Mouse (Mus musculus) mouse trophoblast stem cell (cell line): ENCODE data around the gene Fam122c.

ENCODE experiments used
- in situ Hi-C, 2 experiments: fragments of 300-500 bp; cut with MseI, MboI; formaldehyde crosslinking; loops; 2 replicates in 1 of 2; 3 replicates in 1 of 2; pipeline ENCODE4 v1.15.1; 2025

Gene Fam122c

GRCm38 (mm10) chrX:53370366-53370740 lies 97.1 kb downstream of the Fam122c start, which contains the start of gene Mospd1:
Gene Mospd1 (minus strand): TSS chrX:53370502.
- in situ Hi-C loops: no loop called here
